Mouse (Mus musculus) CH12.LX (cell line): ENCODE measurements around the gene Gm10130. TPM values are rescaled to one million over a fixed set of nuclear protein-coding genes. Genes with fewer than 3 reads are reported as not detected.
"Not testable (repeated sequence)": the region's sequence is repeated elsewhere in the genome, so short reads cannot be mapped to it uniquely, and the experiment has no call there.

ENCODE experiments used
- DNase-seq: peaks from one replicate; pipeline ENCODE4 v3.0.0-alpha.2; 2013; ENCODE audit errors: extremely low read depth
- H3K27ac ChIP-seq: 2 replicates; pipeline ENCODE4 v1.5.1; 2012; ENCODE audit warnings: low read depth, mild to moderate bottlenecking, control low read depth, moderate library complexity; ENCODE audit not compliant: insufficient read depth
- H3K27me3 ChIP-seq: replicated peaks from 2 replicates; pipeline ENCODE3; 2012; ENCODE audit warnings: inconsistent platforms
- H3K36me3 ChIP-seq, 2 experiments: replicated peaks in 1 of 2; 2 replicates each; pipeline versions ENCODE3 to v1.6.1; 2012; ENCODE audit warnings: inconsistent platforms in 1 of 2, low read length in 1 of 2, mild to moderate bottlenecking in 1 of 2, mixed read lengths in 1 of 2, moderate library complexity in 1 of 2; ENCODE audit not compliant: control insufficient read depth in 1 of 2, insufficient read depth in 1 of 2
- H3K4me1 ChIP-seq, 2 experiments: 2 replicates each; pipeline ENCODE4 v1.6.1; 2012; ENCODE audit warnings: inconsistent platforms in 1 of 2, moderate library complexity in 1 of 2; ENCODE audit not compliant: insufficient read depth in 2 of 2, control insufficient read depth in 1 of 2
- H3K4me2 ChIP-seq: 2 replicates; pipeline ENCODE4 v1.6.1; 2012; ENCODE audit warnings: low read depth, mild to moderate bottlenecking, control low read depth; ENCODE audit not compliant: poor library complexity, insufficient read depth, severe bottlenecking
- H3K4me3 ChIP-seq, 3 experiments: fragments of 150-350 bp in 1 of 3; sonication (generic) in 1 of 3; replicated peaks in 1 of 3; 2 replicates each; pipeline versions ENCODE3 to v1.5.1; 2011 to 2012; ENCODE audit warnings: low read depth in 2 of 3, low read length in 2 of 3, mild to moderate bottlenecking in 2 of 3, moderate library complexity in 2 of 3, control low read depth in 1 of 3, improper control_type of control experiment in 1 of 3, inconsistent platforms in 1 of 3, mixed read lengths in 1 of 3; ENCODE audit not compliant: poor library complexity in 1 of 3
- H3K79me2 ChIP-seq: replicated peaks from 2 replicates; pipeline ENCODE4 v1.6.1; 2012; ENCODE audit warnings: mild to moderate bottlenecking, moderate library complexity; ENCODE audit not compliant: control insufficient read depth, poor library complexity, insufficient read depth, severe bottlenecking; ENCODE audit errors: extremely low read depth
- H3K9ac ChIP-seq: 2 replicates; pipeline ENCODE4 v1.6.1; 2012; ENCODE audit warnings: low read depth, mild to moderate bottlenecking, control low read depth, moderate library complexity; ENCODE audit not compliant: insufficient read depth
- H3K9me3 ChIP-seq: replicated peaks from 2 replicates; pipeline ENCODE3; 2012; ENCODE audit warnings: low read length, inconsistent platforms, mixed read lengths
- CHD1 ChIP-seq: IDR thresholded peaks from 2 replicates; pipeline ENCODE4 v1.6.1; 2012; ENCODE audit warnings: low read depth, low read length, improper control_type of control experiment, inconsistent platforms
- CTCF ChIP-seq, 2 experiments: IDR thresholded peaks in 1 of 2; conservative IDR thresholded peaks in 1 of 2; 2 replicates each; pipeline ENCODE4 v1.5.1; 2011 to 2012; ENCODE audit warnings: low read depth in 2 of 2, low read length in 2 of 2, improper control_type of control experiment in 1 of 2, inconsistent platforms in 1 of 2, mild to moderate bottlenecking in 1 of 2, moderate library complexity in 1 of 2
- E2F4 ChIP-seq: IDR thresholded peaks from 2 replicates; pipeline ENCODE4 v1.6.1; 2011; ENCODE audit warnings: low read depth, low read length, improper control_type of control experiment; ENCODE audit not compliant: insufficient replicate concordance
- ELF1 ChIP-seq: IDR thresholded peaks from 2 replicates; pipeline ENCODE4 v1.6.1; 2014; ENCODE audit warnings: low read depth, mild to moderate bottlenecking, inconsistent platforms, low read length, improper control_type of control experiment
- GABPA ChIP-seq: IDR thresholded peaks from 2 replicates; pipeline ENCODE4 v1.6.1; 2012; ENCODE audit warnings: low read depth, low read length, improper control_type of control experiment, inconsistent platforms; ENCODE audit not compliant: insufficient replicate concordance
- HCFC1 ChIP-seq: IDR thresholded peaks from 2 replicates; pipeline ENCODE4 v1.6.1; 2012; ENCODE audit warnings: low read depth, mild to moderate bottlenecking, inconsistent platforms, low read length, improper control_type of control experiment
- JUND ChIP-seq: conservative IDR thresholded peaks from 2 replicates; pipeline ENCODE4 v1.6.1; 2011; ENCODE audit warnings: low read depth, low read length, improper control_type of control experiment
- KAT2A ChIP-seq: IDR thresholded peaks from 2 replicates; pipeline ENCODE4 v1.6.1; 2012; ENCODE audit warnings: low read length, improper control_type of control experiment, inconsistent platforms; ENCODE audit not compliant: insufficient replicate concordance
- MAX ChIP-seq: IDR thresholded peaks from 2 replicates; pipeline ENCODE4 v1.6.1; 2011; ENCODE audit warnings: low read length, improper control_type of control experiment
- MAZ ChIP-seq: IDR thresholded peaks from 2 replicates; pipeline ENCODE4 v1.6.1; 2012; ENCODE audit warnings: low read depth, mild to moderate bottlenecking, inconsistent platforms, low read length, improper control_type of control experiment, moderate library complexity
- MEF2A ChIP-seq: IDR thresholded peaks from 2 replicates; pipeline ENCODE4 v1.6.1; 2014; ENCODE audit warnings: low read depth, mild to moderate bottlenecking, inconsistent platforms, low read length, improper control_type of control experiment, borderline replicate concordance
- NRF1 ChIP-seq: IDR thresholded peaks from 2 replicates; pipeline ENCODE4 v1.6.1; 2014; ENCODE audit warnings: low read depth, mild to moderate bottlenecking, inconsistent platforms, low read length, improper control_type of control experiment, moderate library complexity
- PAX5 ChIP-seq: IDR thresholded peaks from 2 replicates; pipeline ENCODE4 v1.6.1; 2012; ENCODE audit warnings: low read length, inconsistent platforms, mixed read lengths
- RAD21 ChIP-seq: IDR thresholded peaks from 2 replicates; pipeline ENCODE4 v1.6.1; 2011; ENCODE audit warnings: low read depth, mild to moderate bottlenecking, low read length, improper control_type of control experiment, moderate library complexity
- SMC3 ChIP-seq: IDR thresholded peaks from 2 replicates; pipeline ENCODE4 v1.6.1; 2011; ENCODE audit warnings: low read depth, low read length, improper control_type of control experiment
- TBP ChIP-seq: conservative IDR thresholded peaks from 2 replicates; pipeline ENCODE4 v1.6.1; 2011; ENCODE audit warnings: low read depth, low read length, improper control_type of control experiment
- TCF12 ChIP-seq: IDR thresholded peaks from 2 replicates; pipeline ENCODE4 v1.6.1; 2014; ENCODE audit warnings: low read depth, mild to moderate bottlenecking, inconsistent platforms, low read length, improper control_type of control experiment
- UBTF ChIP-seq: IDR thresholded peaks from 2 replicates; pipeline ENCODE4 v1.6.1; 2012; ENCODE audit warnings: low read depth, mild to moderate bottlenecking, inconsistent platforms, low read length, improper control_type of control experiment, moderate library complexity
- USF2 ChIP-seq: conservative IDR thresholded peaks from 2 replicates; pipeline ENCODE4 v1.6.1; 2011; ENCODE audit warnings: low read depth, low read length, improper control_type of control experiment
- ZKSCAN1 ChIP-seq: IDR thresholded peaks from 2 replicates; pipeline ENCODE4 v1.6.1; 2012; ENCODE audit warnings: low read depth, inconsistent platforms, low read length, improper control_type of control experiment, borderline replicate concordance
- ZNF384 ChIP-seq: IDR thresholded peaks from 2 replicates; pipeline ENCODE4 v1.6.1; 2012; ENCODE audit warnings: low read depth, low read length, improper control_type of control experiment, inconsistent platforms
- dilution Hi-C: fragments of 300-500 bp; cut with MboI; formaldehyde crosslinking; loops from 2 replicates; pipeline ENCODE4 v1.14.3; 2020; ENCODE audit warnings: low sequenced_read_pairs; ENCODE audit not compliant: extremely low pct_unique_long_range_greater_than_20kb, extremely low pct_ligation_motif_present
- in situ Hi-C: fragments of 300-500 bp; cut with MboI; formaldehyde crosslinking; loops from 3 replicates; pipeline ENCODE4 v1.14.3; 2019; ENCODE audit warnings: low sequenced_read_pairs, low pct_ligation_motif_present, low pct_unique_long_range_greater_than_20kb, mixed read lengths
- polyA plus RNA-seq: library from polyadenylated mRNA; unstranded; fragments of >175 nt; gene quantifications from 2 replicates; pipeline ENCODE4 v1.2.1, GENCODE M21; 2012; ENCODE audit warnings: low read depth; ENCODE audit not compliant: insufficient read length
- total RNA-seq, 2 experiments: library from RNA; depleted of rRNA; stranded (reverse); fragments of 300-350 nt in 1 of 2; fragments of >200 nt in 1 of 2; gene quantifications; 2 replicates each; pipeline ENCODE4 v1.2.3; 2012 to 2014

Gene Gm10130
- total and polyA plus RNA-seq, 3 experiments = 1.8 to 9.8 TPM; not detected in 1

GRCm38 (mm10) chr2:150316140-150316539, 7.4 kb upstream of the Gm10130 start:
- no peak for TF ChIP-seq CHD1
- no peak for TF ChIP-seq GABPA
- no peak for TF ChIP-seq HCFC1
- TF ChIP-seq ELF1 = no peak
- no peak for TF ChIP-seq USF2
- no peak for TF ChIP-seq MAX
- TF ChIP-seq MEF2A = no peak
- no peak for TF ChIP-seq ZNF384
- no peak for TF ChIP-seq JUND
- TF ChIP-seq ZKSCAN1 = no peak
- TF ChIP-seq RAD21 = no peak
- TF ChIP-seq TBP = no peak
- no peak for TF ChIP-seq NRF1
- no peak for TF ChIP-seq KAT2A
- no peak for TF ChIP-seq UBTF
- no peak for TF ChIP-seq MAZ
- no peak for TF ChIP-seq SMC3
- TF ChIP-seq E2F4 = no peak
- no peak for DNase-seq

GRCm38 (mm10) chr2:150318973-150319372, 4.5 kb upstream of the Gm10130 start:
- no peak overlapping the region for H3K9ac ChIP-seq
- TF ChIP-seq MAX (no peak), PAX5 (no peak), CHD1 (no peak), NRF1 (no peak), CTCF (conservative IDR thresholded peaks at IDR 0.05 in 1 of 2, IDR thresholded peaks at IDR 0.05 in 1 of 2; ENCODE audit: low read depth in 2 of 2, low read length in 2 of 2) (no peak), TCF12 (no peak), ZKSCAN1 (no peak), MAZ (no peak)
- peaks cover 17% of the 10 kb centered on the region for H3K9me3 ChIP-seq
- in situ Hi-C loops (no loop called here), dilution Hi-C loops (no loop called here)
- H3K27me3 ChIP-seq = no peaks in the 10 kb centered on the region
- no peak for DNase-seq
- no peak overlapping the region for H3K4me2 ChIP-seq
- H3K36me3 ChIP-seq = peaks cover 8 to 57% of the 10 kb centered on the region in 2 experiments
- no peak overlapping the region for H3K27ac ChIP-seq
- peaks cover 37% of the 10 kb centered on the region for H3K79me2 ChIP-seq
- peaks cover 0 to 28% of the 10 kb centered on the region in 2 experiments; a peak in 2 of 4 replicates for H3K4me1 ChIP-seq
- no peak overlapping the region for H3K4me3 ChIP-seq

More at GRCm38 (mm10) chr2:150316140-150316539, 7.4 kb upstream of the Gm10130 start:
- H3K4me3 ChIP-seq = no peak overlapping the region
- in situ Hi-C loops = no loop called here
- no peak overlapping the region for H3K4me2 ChIP-seq
- peaks cover 0 to 20% of the 10 kb centered on the region in 2 experiments; a peak in 2 of 4 replicates for H3K4me1 ChIP-seq
- dilution Hi-C loops = no loop called here
- H3K79me2 ChIP-seq = peaks cover 46% of the 10 kb centered on the region
- H3K27ac ChIP-seq = no peak overlapping the region
- peaks cover 13% of the 10 kb centered on the region for H3K9me3 ChIP-seq
- H3K36me3 ChIP-seq = peaks cover 8 to 45% of the 10 kb centered on the region in 2 experiments
- H3K27me3 ChIP-seq = no peaks in the 10 kb centered on the region
- no peak overlapping the region for H3K9ac ChIP-seq

GRCm38 (mm10) chr2:150357136-150357535, 33.6 kb downstream of the Gm10130 start:
- H3K9ac ChIP-seq, H3K27ac ChIP-seq, dilution Hi-C loops, H3K4me1 ChIP-seq, H3K79me2 ChIP-seq, H3K4me2 ChIP-seq, H3K27me3 ChIP-seq, H3K9me3 ChIP-seq, H3K4me3 ChIP-seq, H3K36me3 ChIP-seq, in situ Hi-C loops, DNase-seq: not testable (repeated sequence)
